Mouse (Mus musculus): Measurements from ENCODE around the gene Mtif2. TPM values are rescaled to one million over a fixed set of nuclear protein-coding genes. Genes with fewer than 3 reads are reported as not detected.
"Not testable (repeated sequence)": the region's sequence is repeated elsewhere in the genome, so short reads cannot be mapped to it uniquely, and the experiment has no call there.

Gene Mtif2
- polyA plus RNA-seq (2012; rRNA removed): 28.5 and 30.1 TPM in 2 replicates

GRCm38 (mm10) chr11:29525988-29526794, at the start of gene Mtif2:
Mtif2 (plus strand) TSS chr11:29526408.
- peak; percentile 54 to 82 for DNase-seq (ENCODE audit: extremely low spot score in 1 of 2, low spot score in 1 of 2)

GRCm38 (mm10) chr11:29493135-29493534, 33.1 kb upstream of the Mtif2 start:
- DNase-seq (ENCODE audit: extremely low spot score in 1 of 2, low spot score in 1 of 2): no peak

DNA sequence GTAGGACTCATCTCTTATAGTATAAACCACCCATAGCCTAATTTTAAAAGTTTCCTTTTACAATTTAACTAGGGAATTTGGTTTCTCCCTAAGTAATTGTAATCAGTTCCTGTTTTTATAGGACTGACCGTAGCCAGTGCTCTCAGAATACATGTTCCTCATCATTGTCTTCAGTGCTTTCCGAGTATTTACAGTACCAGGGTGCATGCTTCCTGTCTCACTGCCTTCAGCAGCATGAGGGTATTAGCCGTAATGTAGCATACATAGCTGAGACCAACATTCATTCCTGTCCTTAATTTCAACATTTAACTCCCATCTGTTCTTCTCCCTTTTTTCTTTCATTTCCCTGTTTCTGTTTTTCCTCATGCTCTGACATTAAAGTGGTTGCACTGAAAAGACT, 29.2 kb upstream of the Mtif2 start:
- no peak for DNase-seq (ENCODE audit: extremely low spot score in 1 of 2, low spot score in 1 of 2)

GRCm38 (mm10) chr11:29503948-29504893, 22.0 kb upstream of the Mtif2 start:
- no peak for DNase-seq (ENCODE audit: extremely low spot score in 1 of 2, low spot score in 1 of 2)

DNA sequence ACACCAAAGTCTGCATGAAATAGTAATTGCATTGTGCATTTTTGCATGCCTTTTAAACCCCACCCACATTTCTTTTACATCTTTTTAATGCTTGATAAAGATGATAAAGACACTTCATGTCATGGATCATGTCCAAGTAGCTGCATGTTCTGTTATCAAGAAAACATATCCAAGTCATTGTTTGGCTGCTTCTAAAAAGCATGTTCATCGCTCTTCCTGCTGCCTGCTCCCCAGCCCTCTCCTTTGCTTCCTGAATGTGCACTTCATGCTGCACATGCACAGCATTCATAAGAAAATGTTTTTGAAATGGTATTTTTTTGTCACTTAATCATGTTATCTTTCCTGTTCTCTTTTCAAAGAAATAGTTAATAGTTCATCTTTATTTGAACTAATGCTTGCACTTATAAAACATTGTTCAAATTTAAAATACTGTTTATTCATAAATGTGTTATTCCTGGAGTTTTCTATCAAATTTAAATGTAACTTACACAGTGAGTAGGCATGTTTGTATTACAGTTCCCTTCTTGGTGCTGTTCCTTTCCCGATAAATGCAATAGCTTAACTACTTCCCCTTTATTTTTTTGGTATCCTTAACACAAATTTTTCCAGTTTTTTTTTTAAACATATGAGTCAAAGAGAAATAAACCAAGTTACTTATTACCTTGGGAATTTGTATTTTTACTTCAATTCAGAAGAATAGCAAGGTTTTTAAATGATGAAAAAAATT, 21.1 kb upstream of the Mtif2 start:
- no peak for DNase-seq (ENCODE audit: extremely low spot score in 1 of 2, low spot score in 1 of 2)

- DNase-seq (ENCODE audit: extremely low spot score in 1 of 2, low spot score in 1 of 2): no peak
Observed at GRCm38 (mm10) chr11:29509421-29509820, 16.8 kb upstream of the Mtif2 start.

DNA sequence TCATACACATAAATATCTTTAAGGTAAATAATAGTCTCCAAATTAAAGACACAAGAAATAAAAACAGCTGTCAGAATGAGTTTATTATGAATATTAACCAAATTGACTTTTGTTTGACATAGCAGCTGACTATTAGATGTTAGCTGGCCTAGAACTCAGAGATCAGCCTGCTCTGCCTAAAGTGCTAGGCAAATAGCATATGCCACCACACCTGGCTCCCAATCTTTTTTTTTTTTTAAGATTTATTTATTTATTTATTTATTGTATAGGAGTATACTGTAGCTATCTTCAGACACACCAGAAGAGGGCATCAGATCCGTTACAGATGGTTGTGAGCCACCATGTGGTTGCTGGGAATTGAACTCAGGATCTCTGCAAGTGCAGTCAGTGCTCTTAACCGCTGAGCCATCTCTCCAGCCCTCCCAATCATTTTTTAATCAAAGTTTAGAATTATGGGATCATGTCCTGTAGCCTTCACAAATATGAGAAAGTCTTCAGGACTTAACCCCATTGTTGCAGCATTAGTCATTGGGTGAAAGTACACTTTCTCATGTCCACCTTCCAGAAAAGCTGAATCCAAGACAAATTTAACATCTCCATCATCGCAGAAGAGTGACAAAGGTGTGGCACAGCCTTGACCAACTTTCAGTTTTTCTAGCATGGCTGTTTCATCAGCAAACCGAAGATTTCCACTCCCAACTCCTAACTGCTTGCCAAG, 13.2 kb upstream of the Mtif2 start:
- no peak for DNase-seq (ENCODE audit: extremely low spot score in 1 of 2, low spot score in 1 of 2)

DNA sequence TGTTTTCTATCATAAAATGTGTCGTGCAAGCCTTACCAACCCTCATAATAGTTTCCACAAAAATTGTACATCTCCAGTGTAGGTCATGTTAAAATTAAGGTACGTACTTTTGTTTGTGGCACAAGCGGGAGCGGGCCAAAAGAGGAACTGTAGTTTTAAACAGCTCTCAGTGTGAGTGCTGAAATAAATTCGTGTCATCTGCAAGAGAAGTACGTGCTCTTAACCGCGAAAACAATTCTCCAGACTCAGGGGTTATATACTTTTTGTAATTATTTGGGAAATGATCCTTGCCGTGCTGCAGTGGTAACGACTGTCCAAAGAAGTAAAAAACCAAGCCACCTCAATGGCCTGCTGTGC, 11.9 kb upstream of the Mtif2 start:
- DNase-seq (ENCODE audit: extremely low spot score in 1 of 2, low spot score in 1 of 2): no peak

DNA sequence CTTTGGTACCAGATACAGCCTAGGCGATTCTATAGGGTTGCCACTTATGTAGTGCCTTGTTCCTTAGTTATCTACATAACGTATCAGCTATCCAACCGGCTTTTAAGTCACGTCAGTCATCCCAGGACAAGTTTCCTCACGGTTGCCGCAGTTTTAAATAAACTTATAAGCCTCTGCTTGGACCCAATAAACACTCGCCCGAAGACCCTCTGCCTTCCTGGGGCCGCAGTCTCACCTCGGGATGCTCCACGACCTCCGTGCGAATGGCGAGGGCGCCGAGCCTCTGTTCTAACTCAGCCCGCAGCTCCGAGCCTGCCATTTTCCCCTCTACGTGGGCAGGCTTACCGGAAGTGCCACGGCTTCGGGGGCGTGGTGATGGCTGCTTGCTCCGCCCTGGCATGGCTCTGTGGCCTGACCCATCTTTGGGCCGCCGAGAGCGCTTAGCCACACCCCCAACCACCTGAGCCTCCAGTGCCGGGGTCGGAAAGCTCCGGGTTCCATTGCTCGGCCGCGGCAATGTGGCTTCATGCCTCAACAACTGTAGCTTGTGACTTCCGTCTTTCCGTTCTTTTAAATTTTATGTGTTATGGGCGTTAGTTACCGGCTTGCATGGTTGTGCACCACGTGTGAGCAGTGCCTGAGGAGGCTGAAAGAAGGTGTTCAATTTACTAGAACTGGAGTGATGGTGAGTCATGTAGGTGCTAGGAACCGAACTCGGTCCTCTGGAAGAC, 11.4 kb upstream of the Mtif2 start, which contains the start of gene Prorsd1:
Prorsd1 (minus strand) TSS at position 352 of the 731 bp plus-strand sequence.
- peak; percentile 41 to 67 for DNase-seq (ENCODE audit: extremely low spot score in 1 of 2, low spot score in 1 of 2)

GRCm38 (mm10) chr11:29538201-29538600, 12.0 kb downstream of the Mtif2 start:
- DNase-seq (ENCODE audit: extremely low spot score in 1 of 2, low spot score in 1 of 2): no peak

DNA sequence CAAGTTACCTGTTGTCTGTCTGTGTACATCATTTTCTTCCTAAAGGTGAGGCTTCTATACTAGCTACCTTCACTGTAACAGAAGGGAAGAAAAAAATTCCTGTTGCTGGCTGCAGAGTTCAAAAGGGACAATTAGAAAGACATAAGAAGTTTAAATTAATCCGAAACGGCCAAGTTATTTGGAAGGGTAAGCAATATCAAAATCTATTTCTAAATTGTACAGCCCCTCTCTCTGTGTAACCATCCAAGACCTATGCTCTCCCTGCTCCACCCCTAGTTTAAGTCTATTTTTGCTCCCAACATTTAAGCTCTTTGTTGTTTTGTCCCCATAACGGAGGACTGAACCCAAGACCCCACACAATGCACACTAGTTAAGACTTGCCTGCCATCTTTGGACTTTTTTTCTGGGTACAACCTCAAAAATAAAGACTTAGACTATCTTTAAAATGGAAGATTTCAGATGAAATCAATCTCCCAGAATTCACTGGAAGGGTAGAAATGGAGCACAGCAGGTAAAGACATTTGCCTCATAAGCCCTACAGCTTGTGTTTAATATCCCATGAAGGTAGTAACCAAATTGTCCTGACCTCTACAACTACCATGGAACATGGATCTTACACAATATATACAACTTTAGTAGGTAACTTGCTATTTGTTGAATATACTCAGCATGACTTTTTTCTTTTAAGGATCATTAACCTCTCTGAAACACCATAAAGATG, 18.2 kb downstream of the Mtif2 start:
- DNase-seq (ENCODE audit: extremely low spot score in 1 of 2, low spot score in 1 of 2): no peak

- not testable (repeated sequence) for DNase-seq (ENCODE audit: extremely low spot score in 1 of 2, low spot score in 1 of 2)
Observed at GRCm38 (mm10) chr11:29545150-29545752, 19.0 kb downstream of the Mtif2 start.

GRCm38 (mm10) chr11:29546297-29546696, 20.1 kb downstream of the Mtif2 start:
- DNase-seq (ENCODE audit: extremely low spot score in 1 of 2, low spot score in 1 of 2): not testable (repeated sequence)

DNA sequence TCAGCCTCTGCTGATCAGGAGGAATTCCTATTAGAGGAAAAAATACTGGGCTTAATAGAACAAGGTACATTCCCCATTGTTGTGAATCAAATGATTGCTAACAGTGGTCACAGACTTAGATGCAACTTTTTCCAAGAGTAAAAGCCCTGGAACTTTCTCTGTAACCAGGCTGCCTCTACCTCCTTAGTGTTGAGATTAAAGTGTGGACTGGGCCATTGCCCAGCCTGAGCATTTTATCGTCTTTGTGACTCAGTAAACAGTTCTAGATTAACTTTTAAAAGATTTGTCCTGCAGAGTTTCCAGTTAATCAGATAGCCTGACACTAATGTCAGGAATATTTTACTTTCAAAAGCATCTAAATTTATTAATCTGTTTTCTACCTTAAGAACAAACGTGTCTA, 20.6 kb downstream of the Mtif2 start:
- no peak for DNase-seq (ENCODE audit: extremely low spot score in 1 of 2, low spot score in 1 of 2)

- no peak for DNase-seq (ENCODE audit: extremely low spot score in 1 of 2, low spot score in 1 of 2)
Observed at GRCm38 (mm10) chr11:29547249-29547751, 21.1 kb downstream of the Mtif2 start.

DNA sequence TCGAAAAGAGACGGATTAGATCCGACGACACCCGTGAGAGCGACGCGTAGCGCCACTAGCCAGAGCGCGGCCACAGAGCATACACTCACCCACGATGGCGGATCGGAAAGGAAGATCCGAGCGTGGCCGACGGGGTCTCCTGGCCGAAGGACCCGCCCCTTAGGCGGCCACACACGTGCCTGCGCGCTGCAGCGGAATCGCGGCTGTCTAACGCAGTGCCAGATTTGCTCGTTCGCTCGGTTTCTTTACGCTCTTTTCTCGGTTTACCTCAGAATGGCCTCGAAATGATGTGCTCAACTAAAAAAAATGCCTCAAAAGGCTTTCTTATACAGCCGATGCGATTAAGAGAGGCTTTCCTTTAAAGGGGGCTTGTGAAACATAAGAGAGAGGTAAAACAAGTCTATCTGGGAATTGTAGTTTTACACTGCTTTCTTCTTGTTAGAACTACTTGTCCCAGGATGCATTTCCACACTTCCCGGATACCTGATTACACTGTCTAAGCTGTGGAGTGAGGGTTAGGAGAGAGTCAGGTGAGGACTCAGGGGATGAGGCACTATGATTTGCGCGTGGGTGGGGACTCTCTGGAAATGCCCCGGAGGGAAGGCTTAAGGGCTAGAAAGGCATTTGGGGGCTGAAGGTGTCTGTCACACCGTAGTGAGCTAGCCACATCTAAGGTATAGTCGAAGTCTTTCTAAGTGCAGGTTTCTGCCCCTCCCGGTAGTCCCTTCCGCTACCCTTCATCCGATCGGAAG, 21.7 kb downstream of the Mtif2 start, which contains the start of the genes Clhc1 and Rps27a:
Clhc1 (plus strand) TSS at position 199 of the 752 bp plus-strand sequence.
Rps27a (minus strand) TSS at position 358 of the 752 bp plus-strand sequence.
- DNase-seq (ENCODE audit: extremely low spot score in 1 of 2, low spot score in 1 of 2): peak; percentile 80 to 94

All from frontal cortex, adult 2 months (tissue).